Mouse (Mus musculus): ENCODE measurements at regions not wholly inside any gene's neighbourhood (a gene's known extent, or its start where the extent isn't known, plus 50 kb on each side); places are given as distances from the start of the nearest gene placed in this dataset.

DNA sequence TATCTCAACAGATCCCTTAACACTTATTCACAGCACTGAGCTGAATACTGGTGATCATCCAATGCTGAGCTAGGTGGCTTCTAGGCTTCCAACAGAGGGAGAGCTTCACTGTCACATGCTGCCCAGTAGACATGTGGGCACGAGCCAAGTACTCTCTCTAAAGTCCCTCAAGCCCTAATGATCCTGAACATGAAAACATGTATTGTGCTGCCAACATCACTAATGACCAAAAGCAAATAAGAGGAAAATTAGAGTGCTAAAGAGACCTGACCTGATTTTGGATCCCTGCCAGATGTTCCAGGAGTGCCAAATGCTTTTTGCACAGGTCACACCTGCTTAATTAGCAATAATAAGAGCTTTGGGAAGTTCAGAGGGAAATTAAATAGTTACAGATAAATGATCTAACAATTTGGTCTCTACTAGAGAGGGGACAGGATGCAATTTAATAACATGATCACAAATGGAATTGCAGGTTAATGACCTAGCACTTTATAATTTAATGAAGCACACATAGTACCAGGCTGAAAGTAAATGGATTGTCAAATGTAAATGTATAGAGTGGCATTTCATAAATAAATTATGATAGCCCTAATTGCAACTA lies 215.6 kb upstream of the Ins1 start:
- ATAC-seq (replicated peaks; ENCODE audit: insufficient number of reproducible peaks, low FRiP score, low TSS enrichment, poor library complexity, severe bottlenecking) = no peak

DNA sequence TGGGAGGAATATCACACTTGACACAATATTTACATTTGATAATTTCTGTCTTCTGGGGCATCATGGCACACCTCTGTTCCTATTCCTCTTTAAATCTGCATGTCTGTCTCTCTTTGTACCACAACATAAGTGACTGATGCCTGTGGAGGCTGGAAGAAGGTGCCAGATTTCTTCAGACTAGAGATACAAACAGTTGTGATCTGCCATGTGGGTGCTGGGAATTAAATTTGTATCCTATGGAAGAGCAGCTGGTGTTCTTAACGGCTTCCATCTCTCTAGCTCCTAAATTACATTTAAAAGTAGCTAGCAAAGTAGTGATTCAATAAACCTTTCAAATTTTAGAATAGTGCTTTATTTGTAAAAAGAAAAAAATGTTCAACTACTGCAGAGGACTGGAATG lies 195.3 kb upstream of the Ins1 start:
- ATAC-seq (replicated peaks; ENCODE audit: insufficient number of reproducible peaks, low FRiP score, low TSS enrichment, poor library complexity, severe bottlenecking) = no peak

DNA sequence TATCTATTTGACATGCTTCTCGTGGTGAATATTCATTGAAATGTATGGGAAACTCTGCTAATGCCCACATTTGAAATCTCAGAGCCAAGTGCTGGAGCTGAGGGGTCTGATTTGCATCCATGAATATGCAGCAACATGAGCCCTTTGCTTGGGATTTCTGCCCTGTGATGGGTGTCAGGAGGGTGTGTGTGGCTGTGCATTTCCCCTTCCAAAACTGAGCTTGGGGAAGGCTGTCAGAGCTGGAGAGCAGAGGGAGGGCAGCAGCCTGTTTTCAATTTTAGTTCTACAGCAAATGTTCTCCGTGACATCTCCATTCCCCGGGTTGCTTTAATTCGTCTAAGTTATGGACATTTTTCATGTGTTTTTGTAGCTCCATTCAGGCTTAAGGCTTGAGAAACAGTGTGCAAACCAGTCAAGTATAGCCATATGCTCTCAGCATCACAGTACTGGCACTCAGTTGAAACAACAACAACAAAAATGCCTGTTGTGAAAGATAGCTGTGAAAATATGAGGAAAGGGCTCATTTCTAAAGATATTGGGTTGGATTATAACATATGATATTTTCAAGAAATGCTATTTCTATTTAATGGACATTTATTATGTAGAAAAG lies 194.1 kb upstream of the Ins1 start:
- no peak for ATAC-seq (replicated peaks; ENCODE audit: insufficient number of reproducible peaks, low FRiP score, low TSS enrichment, poor library complexity, severe bottlenecking)

GRCm38 (mm10) chr19:52071234-52071633 lies 192.9 kb upstream of the Ins1 start:
- ATAC-seq (replicated peaks; ENCODE audit: insufficient number of reproducible peaks, low FRiP score, low TSS enrichment, poor library complexity, severe bottlenecking) = no peak

GRCm38 (mm10) chr19:52079020-52079419 lies 185.1 kb upstream of the Ins1 start:
- ATAC-seq (replicated peaks; ENCODE audit: insufficient number of reproducible peaks, low FRiP score, low TSS enrichment, poor library complexity, severe bottlenecking) = 0 out of 2 replicates have a peak, but pooled peaks have one; percentile 9

DNA sequence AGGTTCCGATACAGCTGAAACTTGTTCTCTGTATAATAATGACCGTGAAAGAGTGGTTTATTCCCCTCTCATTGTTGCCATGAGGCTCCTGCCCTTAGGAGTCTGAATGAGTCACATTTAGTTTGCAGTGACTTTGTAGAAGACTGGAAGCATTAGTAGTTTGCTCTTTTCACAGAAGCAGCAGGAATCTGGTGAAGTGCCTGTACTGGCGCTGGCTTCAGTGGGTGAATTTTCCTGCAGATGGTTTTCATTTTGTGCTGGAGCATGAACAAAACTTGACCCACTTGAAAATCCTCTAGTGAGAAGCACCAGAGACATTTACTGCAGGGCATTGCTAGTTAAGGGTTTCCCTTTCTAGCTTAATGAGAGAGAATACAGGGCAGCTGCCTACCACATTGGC lies 151.7 kb upstream of the Ins1 start:
- no peak for ATAC-seq (replicated peaks; ENCODE audit: insufficient number of reproducible peaks, low FRiP score, low TSS enrichment, poor library complexity, severe bottlenecking)
